Mouse (Mus musculus) stomach, embryonic 15.5 days (tissue): Measurements from ENCODE around the gene Prkaca. TPM values are rescaled to one million over a fixed set of nuclear protein-coding genes. Genes with fewer than 3 reads are reported as not detected.

Experiments
- ATAC-seq: fragments of 200-750 bp; cut with Nextera tagmentation; 2 replicates; pipeline ENCODE4 v1.8.0; 2017; ENCODE audit warnings: low read depth, moderate number of reproducible peaks, moderate TSS enrichment; ENCODE audit not compliant: insufficient read depth, low FRiP score
- H3K27ac ChIP-seq: fragments of 300-500 bp; sonication (generic); 2 replicates; pipeline ENCODE4 v1.5.1; 2015; ENCODE audit warnings: mild to moderate bottlenecking, inconsistent platforms
- H3K27me3 ChIP-seq: fragments of 300-500 bp; sonication (generic); replicated peaks from 2 replicates; pipeline ENCODE4 v1.6.1; 2015; ENCODE audit warnings: inconsistent platforms
- H3K36me3 ChIP-seq: fragments of 300-500 bp; sonication (generic); 2 replicates; pipeline ENCODE4 v1.6.1; 2015; ENCODE audit warnings: inconsistent platforms
- H3K4me1 ChIP-seq: fragments of 300-500 bp; sonication (generic); 2 replicates; pipeline ENCODE4 v1.6.1; 2015; ENCODE audit warnings: inconsistent platforms
- H3K4me2 ChIP-seq: fragments of 300-500 bp; sonication (generic); 2 replicates; pipeline ENCODE4 v1.6.1; 2015; ENCODE audit warnings: mild to moderate bottlenecking, inconsistent platforms
- H3K4me3 ChIP-seq: fragments of 300-500 bp; sonication (generic); replicated peaks from 2 replicates; pipeline ENCODE4 v1.5.1; 2015; ENCODE audit warnings: inconsistent platforms
- H3K9ac ChIP-seq: fragments of 300-500 bp; sonication (generic); 2 replicates; pipeline ENCODE4 v1.6.1; 2015; ENCODE audit warnings: inconsistent platforms
- H3K9me3 ChIP-seq: fragments of 300-500 bp; sonication (generic); 2 replicates; pipeline ENCODE4 v1.6.1; 2016; ENCODE audit warnings: inconsistent platforms
- WGBS: fragments of 180-500 bp; shearing (Covaris S2); methylation state at CpG from one replicate; pipeline ENCODE4 v1.1.7; 2015; 5-methylcytosine and 5-hydroxymethylcytosine counted together
- polyA plus RNA-seq: library from polyadenylated mRNA; unstranded; fragments of >200 nt; fragmentation: Nextera tagmentation; extraction: Ambion mirVana; gene quantifications from 2 replicates; pipeline ENCODE4 v1.2.1, GENCODE M21; 2015

Gene Prkaca
- polyA plus RNA-seq, 1 experiment from 2014 or later: 113 TPM

- Histone ChIP-seq H3K4me2 (peak within 1 kb of the TSS; percentile 91), H3K4me1 (peaks cover 12% of the 10 kb centered on the region), H3K4me3 (peak within 1 kb of the TSS; percentile 68), H3K9me3 (no peaks in the 10 kb centered on the region), H3K27me3 (no peaks in the 10 kb centered on the region), H3K27ac (no peak within 1 kb of the TSS), H3K9ac (peak within 1 kb of the TSS; percentile 53; the same call in 1 of the 2 replicates), H3K36me3 (no peaks in the 10 kb centered on the region)
- under 1% methylated on average over 75 of the region's 75 CpGs for WGBS
- peak; percentile 99 for ATAC-seq
Measured at GRCm38 (mm10) chr8:83955106-83955957, 17.5 kb upstream of the Prkaca start, which contains the start of the genes Gm10644 and Asf1b. Gm10644 (minus strand) TSS chr8:83955205. Asf1b (plus strand) TSS chr8:83955507.

- H3K9me3 ChIP-seq: no peaks in the 10 kb centered on the region
- no peak overlapping the region for H3K27ac ChIP-seq
- H3K4me1 ChIP-seq: peaks cover 12% of the 10 kb centered on the region
- ATAC-seq: no peak
- H3K27me3 ChIP-seq: no peaks in the 10 kb centered on the region
- H3K4me2 ChIP-seq: peak overlapping the region; percentile 91
- no peaks in the 10 kb centered on the region for H3K36me3 ChIP-seq
- WGBS: under 1% methylated on average over 15 of the region's 15 CpGs
- H3K4me3 ChIP-seq: peak overlapping the region; percentile 68
- H3K9ac ChIP-seq: peak overlapping the region; percentile 53; the same call in 1 of the 2 replicates
Measured at GRCm38 (mm10) chr8:83955958-83956218, 16.9 kb upstream of the Prkaca start.

- Histone ChIP-seq H3K9me3 (no peaks in the 10 kb centered on the region), H3K4me3 (peak overlapping the region; percentile 68), H3K27ac (no peak overlapping the region), H3K27me3 (no peaks in the 10 kb centered on the region), H3K36me3 (no peaks in the 10 kb centered on the region), H3K4me1 (peaks cover 12% of the 10 kb centered on the region), H3K9ac (no peak overlapping the region), H3K4me2 (peak overlapping the region; percentile 91)
- no peak for ATAC-seq
- WGBS: 36% methylated on average over 1 of the region's 1 CpGs
Measured at GRCm38 (mm10) chr8:83956789-83957188, 16.0 kb upstream of the Prkaca start.

GRCm38 (mm10) chr8:83964015-83964765, 8.6 kb upstream of the Prkaca start:
- no peak overlapping the region for H3K27ac ChIP-seq
- no peaks in the 10 kb centered on the region for H3K4me1 ChIP-seq
- no peak overlapping the region for H3K9ac ChIP-seq
- peaks cover 6% of the 10 kb centered on the region; the same call in 1 of the 2 replicates for H3K36me3 ChIP-seq
- no peaks in the 10 kb centered on the region for H3K9me3 ChIP-seq
- 86% methylated on average over 5 of the region's 5 CpGs for WGBS
- no peak overlapping the region for H3K4me3 ChIP-seq
- no peaks in the 10 kb centered on the region for H3K27me3 ChIP-seq
- ATAC-seq: no peak
- H3K4me2 ChIP-seq: no peak overlapping the region

GRCm38 (mm10) chr8:83967701-83968100, 5.1 kb upstream of the Prkaca start:
- Histone ChIP-seq H3K27me3 (no peaks in the 10 kb centered on the region), H3K4me1 (peaks cover 6% of the 10 kb centered on the region; the same call in 1 of the 2 replicates), H3K4me2 (no peak overlapping the region), H3K27ac (no peak overlapping the region), H3K9me3 (no peaks in the 10 kb centered on the region), H3K36me3 (peaks cover 10% of the 10 kb centered on the region; the same call in 1 of the 2 replicates), H3K9ac (no peak overlapping the region), H3K4me3 (no peak overlapping the region)
- 88% methylated on average over 7 of the region's 7 CpGs for WGBS
- ATAC-seq: no peak

- Histone ChIP-seq H3K27me3 (no peaks in the 10 kb centered on the region), H3K36me3 (peaks cover 10% of the 10 kb centered on the region; the same call in 1 of the 2 replicates), H3K4me3 (no peak overlapping the region), H3K9me3 (no peaks in the 10 kb centered on the region), H3K4me1 (peaks cover 18% of the 10 kb centered on the region), H3K9ac (no peak overlapping the region), H3K4me2 (no peak overlapping the region), H3K27ac (no peak overlapping the region)
- no peak for ATAC-seq
- WGBS: 83% methylated on average over 4 of the region's 4 CpGs
Measured at GRCm38 (mm10) chr8:83971121-83971520, 1.7 kb upstream of the Prkaca start.

- H3K9ac ChIP-seq: peak overlapping the region; percentile 40; the same call in 1 of the 2 replicates
- H3K9me3 ChIP-seq: no peaks in the 10 kb centered on the region
- peak overlapping the region; percentile 81 for H3K4me2 ChIP-seq
- peaks cover 23% of the 10 kb centered on the region for H3K4me1 ChIP-seq
- ATAC-seq: no peak
- 76% methylated on average over 6 of the region's 6 CpGs for WGBS
- peak overlapping the region; percentile 80; the same call in 1 of the 2 replicates for H3K4me3 ChIP-seq
- H3K27ac ChIP-seq: 0 out of 2 replicates have a peak overlapping the region, but pooled peaks have one; percentile 57
- H3K36me3 ChIP-seq: peaks cover 10% of the 10 kb centered on the region; the same call in 1 of the 2 replicates
- H3K27me3 ChIP-seq: no peaks in the 10 kb centered on the region
Measured at GRCm38 (mm10) chr8:83971661-83972060, 1.1 kb upstream of the Prkaca start.

- WGBS: 2% methylated on average over 37 of the region's 37 CpGs
- Histone ChIP-seq H3K27ac (peak overlapping the region; percentile 35), H3K4me2 (peak overlapping the region; percentile 94), H3K4me3 (peak overlapping the region; percentile 80), H3K4me1 (peaks cover 40% of the 10 kb centered on the region), H3K36me3 (0 out of 2 replicates have a peak, but pooled peaks cover 11% of the 10 kb centered on the region), H3K9ac (peak overlapping the region; percentile 86), H3K9me3 (no peaks in the 10 kb centered on the region), H3K27me3 (no peaks in the 10 kb centered on the region)
- ATAC-seq: no peak
Measured at GRCm38 (mm10) chr8:83973161-83974031, 603 bp downstream of the Prkaca start.

- no peak overlapping the region for H3K9ac ChIP-seq
- no peak overlapping the region for H3K27ac ChIP-seq
- H3K27me3 ChIP-seq: no peaks in the 10 kb centered on the region
- H3K4me3 ChIP-seq: peak overlapping the region; percentile 80; the same call in 1 of the 2 replicates
- 0 out of 2 replicates have a peak, but pooled peaks cover 11% of the 10 kb centered on the region for H3K36me3 ChIP-seq
- H3K9me3 ChIP-seq: no peaks in the 10 kb centered on the region
- no peak overlapping the region for H3K4me2 ChIP-seq
- H3K4me1 ChIP-seq: peaks cover 41% of the 10 kb centered on the region
- 84% methylated on average over 4 of the region's 4 CpGs for WGBS
- no peak for ATAC-seq
Measured at GRCm38 (mm10) chr8:83974521-83974920, 1.7 kb downstream of the Prkaca start.

- ATAC-seq: no peak
- Histone ChIP-seq H3K27me3 (no peaks in the 10 kb centered on the region), H3K27ac (no peak overlapping the region), H3K4me3 (no peak overlapping the region), H3K4me2 (no peak overlapping the region), H3K36me3 (peaks cover 10% of the 10 kb centered on the region), H3K9me3 (no peaks in the 10 kb centered on the region), H3K9ac (no peak overlapping the region), H3K4me1 (peaks cover 41% of the 10 kb centered on the region)
- 80% methylated on average over 4 of the region's 4 CpGs for WGBS
Measured at GRCm38 (mm10) chr8:83976101-83976630, 3.4 kb downstream of the Prkaca start.

GRCm38 (mm10) chr8:83976779-83977350, 4.1 kb downstream of the Prkaca start:
- Histone ChIP-seq H3K27me3 (no peaks in the 10 kb centered on the region), H3K36me3 (peaks cover 17% of the 10 kb centered on the region), H3K4me3 (no peak overlapping the region), H3K4me1 (peaks cover 37% of the 10 kb centered on the region), H3K4me2 (no peak overlapping the region), H3K27ac (no peak overlapping the region), H3K9me3 (no peaks in the 10 kb centered on the region), H3K9ac (no peak overlapping the region)
- no peak for ATAC-seq
- 77% methylated on average over 5 of the region's 5 CpGs for WGBS
